Mouse (Mus musculus): ENCODE measurements around the gene Scn8a. TPM values are rescaled to one million over a fixed set of nuclear protein-coding genes. Genes with fewer than 3 reads are reported as not detected.

Scn8a gene
- polyA plus RNA-seq, 1 experiment from 2014 or later: 18.1 TPM

GRCm38 (mm10) chr15:101077001-101077812 is 207.5 kb downstream of the Scn8a start:
- 2% methylated on average over 34 of the region's 34 CpGs for WGBS
- peak overlapping the region; percentile 71 for H3K9ac ChIP-seq (ENCODE audit: low read depth, low read length)
- H3K27me3 ChIP-seq (ENCODE audit: control insufficient read depth, insufficient read depth, low read depth, low read length): peaks cover 4% of the 10 kb centered on the region; the same call in 1 of the 2 replicates
- no peaks in the 10 kb centered on the region for H3K36me3 ChIP-seq (ENCODE audit: control insufficient read depth, insufficient read depth, low read length)
- H3K27ac ChIP-seq (ENCODE audit: low read length): no peak overlapping the region; the same call in 1 of the 2 replicates
- peak overlapping the region; percentile 57 for H3K4me3 ChIP-seq (ENCODE audit: low read depth, low read length)
- peak; percentile 30; the same call in 1 of the 2 replicates for ATAC-seq
- H3K4me1 ChIP-seq (ENCODE audit: control insufficient read depth, insufficient read depth, low read length): peaks cover 22% of the 10 kb centered on the region
- H3K4me2 ChIP-seq (ENCODE audit: low read length): peak overlapping the region; percentile 90
- H3K9me3 ChIP-seq (replicated peaks; ENCODE audit: control insufficient read depth, low read length, poor library complexity, severe bottlenecking): no peaks in the 10 kb centered on the region

- Histone ChIP-seq H3K4me2 (ENCODE audit: low read length) (peak within 1 kb of the TSS; percentile 90), H3K27ac (ENCODE audit: low read length) (peak within 1 kb of the TSS; percentile 49; the same call in 1 of the 2 replicates), H3K27me3 (ENCODE audit: control insufficient read depth, insufficient read depth, low read depth, low read length) (peaks cover 4% of the 10 kb centered on the region; the same call in 1 of the 2 replicates), H3K36me3 (ENCODE audit: control insufficient read depth, insufficient read depth, low read length) (no peaks in the 10 kb centered on the region), H3K4me3 (ENCODE audit: low read depth, low read length) (peak within 1 kb of the TSS; percentile 57), H3K9me3 (replicated peaks; ENCODE audit: control insufficient read depth, low read length, poor library complexity, severe bottlenecking) (no peaks in the 10 kb centered on the region), H3K4me1 (ENCODE audit: control insufficient read depth, insufficient read depth, low read length) (peaks cover 22% of the 10 kb centered on the region), H3K9ac (ENCODE audit: low read depth, low read length) (peak within 1 kb of the TSS; percentile 71)
- under 1% methylated on average over 62 of the region's 96 CpGs for WGBS
- no peak for ATAC-seq
Measured at GRCm38 (mm10) chr15:101077813-101078730, 208.4 kb downstream of the Scn8a start, which contains the start of gene Fignl2. TSS of gene Fignl2 (minus strand) at chr15:101078567.

- H3K4me1 ChIP-seq (ENCODE audit: control insufficient read depth, insufficient read depth, low read length): peaks cover 22% of the 10 kb centered on the region
- no peak overlapping the region; the same call in 1 of the 2 replicates for H3K27ac ChIP-seq (ENCODE audit: low read length)
- peaks cover 4% of the 10 kb centered on the region; the same call in 1 of the 2 replicates for H3K27me3 ChIP-seq (ENCODE audit: control insufficient read depth, insufficient read depth, low read depth, low read length)
- H3K9me3 ChIP-seq (replicated peaks; ENCODE audit: control insufficient read depth, low read length, poor library complexity, severe bottlenecking): no peaks in the 10 kb centered on the region
- peak; percentile 60 for ATAC-seq
- H3K4me2 ChIP-seq (ENCODE audit: low read length): peak overlapping the region; percentile 90
- H3K9ac ChIP-seq (ENCODE audit: low read depth, low read length): peak overlapping the region; percentile 71
- H3K4me3 ChIP-seq (ENCODE audit: low read depth, low read length): peak overlapping the region; percentile 57
- 0% methylated on average over 19 of the region's 30 CpGs for WGBS
- H3K36me3 ChIP-seq (ENCODE audit: control insufficient read depth, insufficient read depth, low read length): no peaks in the 10 kb centered on the region
Measured at GRCm38 (mm10) chr15:101078731-101079156, 209.1 kb downstream of the Scn8a start.

- 72% methylated on average over 9 of the region's 9 CpGs for WGBS
- Histone ChIP-seq H3K4me2 (ENCODE audit: low read length) (no peak overlapping the region), H3K27ac (ENCODE audit: low read length) (no peak overlapping the region), H3K4me1 (ENCODE audit: control insufficient read depth, insufficient read depth, low read length) (peaks cover 22% of the 10 kb centered on the region), H3K36me3 (ENCODE audit: control insufficient read depth, insufficient read depth, low read length) (no peaks in the 10 kb centered on the region), H3K4me3 (ENCODE audit: low read depth, low read length) (no peak overlapping the region), H3K9ac (ENCODE audit: low read depth, low read length) (no peak overlapping the region), H3K9me3 (replicated peaks; ENCODE audit: control insufficient read depth, low read length, poor library complexity, severe bottlenecking) (no peaks in the 10 kb centered on the region), H3K27me3 (ENCODE audit: control insufficient read depth, insufficient read depth, low read depth, low read length) (peaks cover 4% of the 10 kb centered on the region; the same call in 1 of the 2 replicates)
- no peak for ATAC-seq
Measured at GRCm38 (mm10) chr15:101080031-101080520, 210.4 kb downstream of the Scn8a start.

GRCm38 (mm10) chr15:101081035-101081548 is 211.4 kb downstream of the Scn8a start:
- H3K4me2 ChIP-seq (ENCODE audit: low read length): no peak overlapping the region
- H3K4me1 ChIP-seq (ENCODE audit: control insufficient read depth, insufficient read depth, low read length): peaks cover 19% of the 10 kb centered on the region
- no peak overlapping the region for H3K27ac ChIP-seq (ENCODE audit: low read length)
- no peaks in the 10 kb centered on the region for H3K9me3 ChIP-seq (replicated peaks; ENCODE audit: control insufficient read depth, low read length, poor library complexity, severe bottlenecking)
- no peak overlapping the region for H3K4me3 ChIP-seq (ENCODE audit: low read depth, low read length)
- WGBS: 76% methylated on average over 7 of the region's 7 CpGs
- H3K9ac ChIP-seq (ENCODE audit: low read depth, low read length): no peak overlapping the region
- ATAC-seq: no peak
- no peaks in the 10 kb centered on the region for H3K36me3 ChIP-seq (ENCODE audit: control insufficient read depth, insufficient read depth, low read length)
- peaks cover 4% of the 10 kb centered on the region; the same call in 1 of the 2 replicates for H3K27me3 ChIP-seq (ENCODE audit: control insufficient read depth, insufficient read depth, low read depth, low read length)

- Histone ChIP-seq H3K4me2 (ENCODE audit: low read length) (no peak overlapping the region), H3K4me3 (ENCODE audit: low read depth, low read length) (no peak overlapping the region), H3K27ac (ENCODE audit: low read length) (no peak overlapping the region), H3K9me3 (replicated peaks; ENCODE audit: control insufficient read depth, low read length, poor library complexity, severe bottlenecking) (no peaks in the 10 kb centered on the region), H3K9ac (ENCODE audit: low read depth, low read length) (no peak overlapping the region), H3K27me3 (ENCODE audit: control insufficient read depth, insufficient read depth, low read depth, low read length) (peaks cover 4% of the 10 kb centered on the region; the same call in 1 of the 2 replicates), H3K36me3 (ENCODE audit: control insufficient read depth, insufficient read depth, low read length) (no peaks in the 10 kb centered on the region), H3K4me1 (ENCODE audit: control insufficient read depth, insufficient read depth, low read length) (peaks cover 13% of the 10 kb centered on the region)
- 60% methylated on average over 4 of the region's 4 CpGs for WGBS
- ATAC-seq: no peak
Measured at GRCm38 (mm10) chr15:101082236-101082635, 212.6 kb downstream of the Scn8a start.

- ATAC-seq: no peak
- H3K4me2 ChIP-seq (ENCODE audit: low read length): no peak overlapping the region
- H3K27me3 ChIP-seq (ENCODE audit: control insufficient read depth, insufficient read depth, low read depth, low read length): no peaks in the 10 kb centered on the region; the same call in 1 of the 2 replicates
- no peaks in the 10 kb centered on the region for H3K36me3 ChIP-seq (ENCODE audit: control insufficient read depth, insufficient read depth, low read length)
- peaks cover 7% of the 10 kb centered on the region for H3K4me1 ChIP-seq (ENCODE audit: control insufficient read depth, insufficient read depth, low read length)
- no peak overlapping the region for H3K9ac ChIP-seq (ENCODE audit: low read depth, low read length)
- no peak overlapping the region for H3K4me3 ChIP-seq (ENCODE audit: low read depth, low read length)
- H3K27ac ChIP-seq (ENCODE audit: low read length): no peak overlapping the region
- WGBS: 84% methylated on average over 10 of the region's 10 CpGs
- H3K9me3 ChIP-seq (replicated peaks; ENCODE audit: control insufficient read depth, low read length, poor library complexity, severe bottlenecking): no peaks in the 10 kb centered on the region
Measured at GRCm38 (mm10) chr15:101084499-101084898, 214.8 kb downstream of the Scn8a start.

- Histone ChIP-seq H3K4me1 (ENCODE audit: control insufficient read depth, insufficient read depth, low read length) (peaks cover 7% of the 10 kb centered on the region), H3K27me3 (ENCODE audit: control insufficient read depth, insufficient read depth, low read depth, low read length) (no peaks in the 10 kb centered on the region), H3K4me3 (ENCODE audit: low read depth, low read length) (no peak overlapping the region), H3K4me2 (ENCODE audit: low read length) (no peak overlapping the region), H3K9ac (ENCODE audit: low read depth, low read length) (no peak overlapping the region), H3K27ac (ENCODE audit: low read length) (no peak overlapping the region), H3K36me3 (ENCODE audit: control insufficient read depth, insufficient read depth, low read length) (no peaks in the 10 kb centered on the region), H3K9me3 (replicated peaks; ENCODE audit: control insufficient read depth, low read length, poor library complexity, severe bottlenecking) (no peaks in the 10 kb centered on the region)
- 79% methylated on average over 9 of the region's 9 CpGs for WGBS
- ATAC-seq: no peak
Measured at GRCm38 (mm10) chr15:101086451-101086850, 216.8 kb downstream of the Scn8a start.

Data from midbrain, embryonic 16.5 days (tissue).